Mouse (Mus musculus) lung, embryonic 14.5 days (tissue): ENCODE measurements around the gene Dock9. TPM values are rescaled to one million over a fixed set of nuclear protein-coding genes. Genes with fewer than 3 reads are reported as not detected.

Experiments used
- ATAC-seq: fragments of 200-750 bp; cut with Nextera tagmentation; 2 replicates; pipeline ENCODE4 v1.8.0; 2017; ENCODE audit warnings: mild to moderate bottlenecking, moderate TSS enrichment, moderate library complexity; ENCODE audit not compliant: insufficient read depth
- DNase-seq: peaks from one replicate; pipeline ENCODE4 v3.0.0-alpha.2; 2015
- H3K27ac ChIP-seq: fragments of 300-500 bp; sonication (generic); 2 replicates; pipeline ENCODE4 v1.5.1; 2014; ENCODE audit warnings: low read depth, mild to moderate bottlenecking, moderate library complexity
- H3K27me3 ChIP-seq: fragments of 300-500 bp; sonication (generic); 2 replicates; pipeline ENCODE4 v1.6.1; 2014; ENCODE audit warnings: low read length, control low read depth; ENCODE audit not compliant: insufficient read depth
- H3K36me3 ChIP-seq: fragments of 300-500 bp; sonication (generic); 2 replicates; pipeline ENCODE4 v1.6.1; 2014; ENCODE audit warnings: control low read depth; ENCODE audit not compliant: insufficient read depth
- H3K4me1 ChIP-seq: fragments of 300-500 bp; sonication (generic); 2 replicates; pipeline ENCODE4 v1.6.1; 2014; ENCODE audit warnings: antibody characterized with exemption, control low read depth; ENCODE audit not compliant: insufficient read depth
- H3K4me2 ChIP-seq: fragments of 300-500 bp; sonication (generic); 2 replicates; pipeline ENCODE4 v1.6.1; 2014; ENCODE audit warnings: mild to moderate bottlenecking
- H3K4me3 ChIP-seq: fragments of 300-500 bp; sonication (generic); 2 replicates; pipeline ENCODE4 v1.5.1; 2014; ENCODE audit warnings: low read depth, low read length
- H3K9ac ChIP-seq: fragments of 300-500 bp; sonication (generic); 2 replicates; pipeline ENCODE4 v1.6.1; 2014
- H3K9me3 ChIP-seq: fragments of 300-500 bp; sonication (generic); 2 replicates; pipeline ENCODE4 v1.6.1; 2016; ENCODE audit warnings: low read depth, low read length, control low read depth
- CTCF ChIP-seq: IDR thresholded peaks from 2 replicates; pipeline ENCODE4 v1.5.1; 2016; ENCODE audit warnings: antibody characterized with exemption, low read depth
- WGBS: fragments of 180-500 bp; shearing (Covaris S2); extraction: QIAGEN DNeasy Blood & Tissue Kit; methylation state at CpG from one replicate; pipeline ENCODE4 v1.1.7; 2014; 5-methylcytosine and 5-hydroxymethylcytosine counted together
- polyA plus RNA-seq: library from polyadenylated mRNA; unstranded; fragments of >200 nt; fragmentation: Nextera tagmentation; extraction: Ambion mirVana; gene quantifications from 2 replicates; pipeline ENCODE4 v1.2.1, GENCODE M21; 2014

Dock9 gene
- polyA plus RNA-seq, 1 experiment from 2014 or later, result 14.6 TPM

DNA sequence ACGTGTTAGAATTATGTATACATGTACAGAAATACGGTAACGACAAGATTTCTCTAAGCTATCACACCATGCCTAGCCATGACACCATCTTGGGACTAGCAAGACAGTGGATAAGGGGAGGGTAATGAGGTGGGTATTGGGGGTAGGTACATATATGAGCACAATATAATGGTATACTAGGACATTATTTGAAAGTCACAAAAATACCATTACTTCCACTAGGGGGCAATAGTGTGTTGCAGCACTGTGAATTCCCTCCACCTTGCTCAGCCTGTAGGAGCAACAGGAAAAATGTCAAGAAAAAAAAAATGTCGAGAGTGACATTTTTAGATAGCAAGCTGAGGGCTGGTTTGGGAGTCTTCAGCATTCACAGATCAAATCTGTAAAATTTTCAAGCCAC lies 209.2 kb downstream of the Dock9 start:
- 69% methylated on average over 4 of the region's 4 CpGs for WGBS
- 0 out of 2 replicates have a peak, but pooled peaks have one; percentile 11 for ATAC-seq
- peak; percentile 90 for DNase-seq

DNA sequence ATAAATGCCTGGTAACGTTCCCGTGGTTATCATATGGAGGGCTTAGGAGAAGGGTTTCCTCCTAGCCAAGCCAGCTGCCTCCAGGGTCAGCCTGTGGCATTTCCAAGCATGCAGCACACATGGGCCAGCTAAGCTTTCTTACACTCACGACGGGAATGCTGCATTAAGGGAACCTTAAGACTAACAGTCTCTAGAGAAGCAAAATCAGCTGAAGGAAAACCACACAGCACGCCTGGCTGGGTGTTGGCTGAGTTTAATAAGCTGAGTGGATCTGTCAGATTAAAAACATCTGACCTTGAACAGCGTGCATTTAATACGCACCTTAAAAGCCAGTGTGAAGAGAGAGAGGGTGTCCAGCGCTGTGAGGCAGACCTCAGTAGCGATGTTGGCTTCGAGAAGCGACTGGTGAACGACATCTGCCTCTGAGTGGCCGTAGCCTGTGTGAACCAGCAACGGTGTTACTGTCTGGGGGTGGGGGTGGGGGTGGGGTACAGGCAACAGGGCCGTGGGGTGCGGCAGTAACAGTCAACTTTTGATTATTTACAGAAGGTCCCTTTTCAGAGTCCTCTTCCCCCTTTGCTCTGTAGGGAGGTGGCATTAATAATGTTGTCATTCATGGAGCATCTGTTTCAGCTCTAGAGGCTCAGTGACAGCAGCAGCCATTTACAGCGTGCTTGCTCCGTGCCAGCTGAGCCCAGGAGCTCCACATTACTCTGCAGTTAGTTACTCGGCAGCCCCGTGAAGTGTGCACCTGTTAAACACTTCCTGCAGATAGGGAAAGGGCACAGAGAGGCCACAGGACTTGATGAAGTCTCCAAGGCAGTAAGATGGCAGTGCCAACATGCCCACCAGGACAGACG lies 211.5 kb downstream of the Dock9 start:
- whole genome bisulfite sequencing, result 36% methylated on average over 21 of the region's 21 CpGs
- Histone ChIP-seq H3K9ac (no peak overlapping the region), H3K36me3 (no peaks in the 10 kb centered on the region), H3K27ac (no peak overlapping the region), H3K4me3 (no peak overlapping the region), H3K9me3 (no peaks in the 10 kb centered on the region), H3K27me3 (no peaks in the 10 kb centered on the region), H3K4me1 (no peaks in the 10 kb centered on the region), H3K4me2 (no peak overlapping the region)
- no peak for DNase-seq
- no peak for TF ChIP-seq CTCF
- ATAC-seq, result no peak

More for the DNA sequence above, 209.2 kb downstream of the Dock9 start:
- Histone ChIP-seq H3K4me2 (no peak overlapping the region), H3K9ac (no peak overlapping the region), H3K9me3 (no peaks in the 10 kb centered on the region), H3K4me3 (no peak overlapping the region), H3K27ac (no peak overlapping the region), H3K27me3 (no peaks in the 10 kb centered on the region), H3K4me1 (0 out of 2 replicates have a peak, but pooled peaks cover 7% of the 10 kb centered on the region), H3K36me3 (no peaks in the 10 kb centered on the region)
- TF ChIP-seq CTCF, result peak; percentile 87

DNA sequence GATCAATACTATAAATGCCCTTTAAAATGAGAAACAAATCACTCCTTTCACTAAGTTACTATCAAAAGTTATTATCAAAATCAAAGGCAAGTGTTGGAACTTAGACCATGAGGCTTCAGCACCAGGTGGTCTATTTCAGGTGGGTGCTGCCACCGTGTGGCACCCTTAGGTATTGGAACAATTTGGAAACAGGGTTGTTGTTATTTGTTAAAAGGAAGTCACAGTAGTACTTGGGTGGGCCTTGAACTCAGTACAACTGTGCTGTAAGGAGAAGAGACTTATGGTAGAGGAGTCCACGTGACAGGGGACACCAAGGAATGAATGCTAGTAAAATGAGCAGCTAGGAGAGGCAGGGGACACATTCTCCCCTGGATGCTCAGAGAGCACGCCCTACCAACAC lies 218.6 kb downstream of the Dock9 start:
- Histone ChIP-seq H3K4me2 (no peak overlapping the region), H3K4me1 (no peaks in the 10 kb centered on the region), H3K9me3 (no peaks in the 10 kb centered on the region), H3K4me3 (no peak overlapping the region), H3K9ac (no peak overlapping the region), H3K27ac (no peak overlapping the region), H3K27me3 (no peaks in the 10 kb centered on the region), H3K36me3 (0 out of 2 replicates have a peak, but pooled peaks cover 16% of the 10 kb centered on the region)
- DNase-seq, result peak; percentile 82
- ATAC-seq, result no peak; the same call in 1 of the 2 replicates
- TF ChIP-seq CTCF, result peak; percentile 84
- 39% methylated on average over 3 of the region's 3 CpGs for WGBS

DNA sequence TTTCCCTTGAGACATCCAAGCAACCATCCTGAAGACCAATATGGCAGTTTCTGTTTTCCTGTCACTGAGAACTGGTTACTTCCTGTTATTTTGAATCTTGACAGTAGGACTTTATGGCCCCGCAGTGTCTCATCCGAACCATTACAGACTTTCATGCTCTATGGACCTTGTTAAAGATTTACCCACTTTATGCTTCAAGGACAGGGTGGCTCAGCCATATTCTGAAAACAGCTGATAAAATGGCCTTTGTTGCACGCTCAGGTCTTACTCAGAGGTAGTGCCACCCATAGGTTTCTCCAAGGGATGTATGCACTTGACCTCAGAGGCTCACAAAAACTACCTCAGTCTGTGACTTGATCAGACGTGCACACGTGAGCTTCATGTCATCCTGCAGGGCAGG lies 224.2 kb downstream of the Dock9 start:
- 0 out of 2 replicates have a peak, but pooled peaks cover 5% of the 10 kb centered on the region for H3K36me3 ChIP-seq
- no peak for TF ChIP-seq CTCF
- H3K4me2 ChIP-seq, result no peak overlapping the region
- H3K9ac ChIP-seq, result no peak overlapping the region
- no peak overlapping the region for H3K4me3 ChIP-seq
- H3K27me3 ChIP-seq, result no peaks in the 10 kb centered on the region
- WGBS, result 89% methylated on average over 5 of the region's 5 CpGs
- DNase-seq (no peak), ATAC-seq (no peak)
- H3K27ac ChIP-seq, result no peak overlapping the region
- H3K4me1 ChIP-seq, result no peaks in the 10 kb centered on the region
- no peaks in the 10 kb centered on the region for H3K9me3 ChIP-seq

DNA sequence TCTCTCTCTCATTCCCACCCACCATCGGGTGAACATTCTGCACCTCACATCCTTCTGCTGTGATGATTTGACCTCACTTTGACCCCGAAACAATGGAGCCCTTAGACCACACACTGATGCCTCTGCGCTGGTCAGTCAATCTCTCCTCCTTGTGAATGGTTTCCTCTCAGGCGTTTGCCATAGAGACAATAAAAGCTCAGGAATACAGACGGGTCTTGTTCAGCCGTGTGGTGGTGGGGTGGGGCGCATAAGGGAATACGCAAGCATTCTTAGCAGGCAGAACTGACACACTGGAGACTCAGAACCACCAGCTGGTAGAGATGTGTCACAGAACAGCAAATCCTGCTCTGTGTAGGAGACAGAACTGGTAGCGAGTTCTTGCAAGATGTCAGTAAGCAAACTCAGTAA lies 230.8 kb downstream of the Dock9 start:
- no peaks in the 10 kb centered on the region for H3K27me3 ChIP-seq
- DNase-seq (no peak), ATAC-seq (peak; percentile 66; the same call in 1 of the 2 replicates)
- H3K4me3 ChIP-seq, result no peak overlapping the region
- H3K4me2 ChIP-seq, result no peak overlapping the region
- no peak overlapping the region for H3K27ac ChIP-seq
- 40% methylated on average over 9 of the region's 9 CpGs for WGBS
- H3K9ac ChIP-seq, result no peak overlapping the region
- no peaks in the 10 kb centered on the region for H3K36me3 ChIP-seq
- no peaks in the 10 kb centered on the region for H3K4me1 ChIP-seq
- TF ChIP-seq CTCF, result no peak
- no peaks in the 10 kb centered on the region for H3K9me3 ChIP-seq

DNA sequence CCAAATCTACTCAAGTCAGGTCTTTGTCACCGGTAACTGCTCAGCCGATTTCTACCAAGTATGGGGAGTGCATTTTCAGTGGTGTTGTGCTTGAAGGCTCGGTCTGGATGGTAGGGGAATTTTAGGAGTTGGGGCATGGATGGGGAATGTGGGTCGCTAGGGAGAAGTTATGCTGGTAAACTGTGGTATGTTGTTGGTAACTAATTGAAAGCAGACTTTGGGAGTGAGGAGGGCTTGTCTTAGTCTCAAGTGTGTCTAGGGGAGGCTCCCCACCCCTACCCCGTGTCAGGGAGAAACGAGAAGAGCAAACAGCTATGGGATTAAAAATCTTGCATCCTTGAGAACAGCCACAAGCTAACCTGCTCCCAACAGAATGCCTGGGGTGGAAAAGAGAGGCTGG lies 231.7 kb downstream of the Dock9 start:
- Histone ChIP-seq H3K27ac (no peak overlapping the region), H3K9ac (no peak overlapping the region), H3K27me3 (no peaks in the 10 kb centered on the region), H3K9me3 (no peaks in the 10 kb centered on the region), H3K4me3 (no peak overlapping the region), H3K36me3 (no peaks in the 10 kb centered on the region), H3K4me2 (no peak overlapping the region), H3K4me1 (no peaks in the 10 kb centered on the region)
- no peak for DNase-seq
- no peak for ATAC-seq
- TF ChIP-seq CTCF, result no peak
- WGBS, result 61% methylated on average over 6 of the region's 6 CpGs

DNA sequence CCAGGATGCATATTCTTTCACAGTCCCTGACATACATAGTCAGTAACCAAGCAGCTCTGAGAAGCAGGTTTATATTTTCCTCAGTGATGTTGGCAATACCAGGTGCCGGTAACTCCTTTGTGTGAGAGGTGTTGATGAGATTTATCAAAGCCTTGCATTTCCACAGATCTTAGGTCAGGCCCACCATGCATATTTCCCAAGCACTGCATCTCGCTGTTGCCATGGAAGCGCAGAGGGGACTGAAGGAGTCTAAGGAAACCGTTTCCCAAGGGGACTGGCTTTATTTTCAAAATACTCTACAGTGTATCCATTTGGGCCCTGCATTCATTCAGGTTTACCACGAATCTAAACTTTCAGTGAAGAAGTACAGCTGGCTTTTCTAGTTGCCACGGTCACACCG lies 233.0 kb downstream of the Dock9 start:
- WGBS, result 63% methylated on average over 7 of the region's 7 CpGs
- Histone ChIP-seq H3K4me3 (no peak overlapping the region), H3K27me3 (no peaks in the 10 kb centered on the region), H3K9ac (no peak overlapping the region), H3K36me3 (0 out of 2 replicates have a peak, but pooled peaks cover 3% of the 10 kb centered on the region), H3K4me1 (no peaks in the 10 kb centered on the region), H3K27ac (no peak overlapping the region), H3K4me2 (no peak overlapping the region), H3K9me3 (no peaks in the 10 kb centered on the region)
- no peak for TF ChIP-seq CTCF
- DNase-seq (no peak), ATAC-seq (no peak)
